Mouse (Mus musculus) kidney, adult 18-20 months (tissue): ENCODE measurements at regions not wholly inside any gene's neighbourhood (a gene's known extent, or its start where the extent isn't known, plus 50 kb on each side); places are given as distances from the start of the nearest gene placed in this dataset.

Experiments
- DNase-seq: peaks from one replicate; pipeline ENCODE4 v3.0.0; 2021

- DNase-seq: no peak
These were observed 130.7 kb upstream of the Pgrmc2 start for GRCm38 (mm10) chr3:41213533-41213932.

GRCm38 (mm10) chr3:41210333-41210732 is 127.5 kb upstream of the Pgrmc2 start:
- no peak for DNase-seq

- no peak for DNase-seq
These were observed 120.0 kb upstream of the Pgrmc2 start for GRCm38 (mm10) chr3:41202895-41203294.

GRCm38 (mm10) chr3:41201782-41202181 is 118.9 kb upstream of the Pgrmc2 start:
- DNase-seq: no peak

GRCm38 (mm10) chr3:41200026-41200425 is 117.2 kb upstream of the Pgrmc2 start:
- no peak for DNase-seq

GRCm38 (mm10) chr3:41198216-41198976 is 115.5 kb upstream of the Pgrmc2 start:
- no peak for DNase-seq

- DNase-seq: peak; percentile 75
These were observed 112.5 kb upstream of the Pgrmc2 start for GRCm38 (mm10) chr3:41195113-41195975.

GRCm38 (mm10) chr3:41194311-41195112 is 111.7 kb upstream of the Pgrmc2 start:
- no peak for DNase-seq

GRCm38 (mm10) chr3:41185305-41186097 is 102.7 kb upstream of the Pgrmc2 start:
- DNase-seq: no peak

- no peak for DNase-seq
These were observed 101.5 kb upstream of the Pgrmc2 start for GRCm38 (mm10) chr3:41184375-41184774.

GRCm38 (mm10) chr3:41182900-41183595 is 100.2 kb upstream of the Pgrmc2 start:
- no peak for DNase-seq

- peak; percentile 85 for DNase-seq
These were observed 99.4 kb upstream of the Pgrmc2 start for GRCm38 (mm10) chr3:41182036-41182899.

GRCm38 (mm10) chr3:41181438-41181837 is 98.6 kb upstream of the Pgrmc2 start:
- DNase-seq: no peak

- DNase-seq: no peak
These were observed 98.1 kb upstream of the Pgrmc2 start for GRCm38 (mm10) chr3:41180911-41181310.

GRCm38 (mm10) chr3:41179037-41179880 is 96.4 kb upstream of the Pgrmc2 start:
- DNase-seq: no peak

- no peak for DNase-seq
These were observed 94.3 kb upstream of the Pgrmc2 start for GRCm38 (mm10) chr3:41177124-41177523.

- no peak for DNase-seq
These were observed 92.5 kb upstream of the Pgrmc2 start for GRCm38 (mm10) chr3:41175356-41175755.

- DNase-seq: no peak
These were observed 90.7 kb upstream of the Pgrmc2 start for GRCm38 (mm10) chr3:41173561-41173960.
